Mouse (Mus musculus): ENCODE data around the gene Appbp2. TPM values are rescaled to one million over a fixed set of nuclear protein-coding genes. Genes with fewer than 3 reads are reported as not detected.

The Appbp2 gene
- polyA plus RNA-seq, 2 experiments = 30.4 to 48.0 TPM

DNA sequence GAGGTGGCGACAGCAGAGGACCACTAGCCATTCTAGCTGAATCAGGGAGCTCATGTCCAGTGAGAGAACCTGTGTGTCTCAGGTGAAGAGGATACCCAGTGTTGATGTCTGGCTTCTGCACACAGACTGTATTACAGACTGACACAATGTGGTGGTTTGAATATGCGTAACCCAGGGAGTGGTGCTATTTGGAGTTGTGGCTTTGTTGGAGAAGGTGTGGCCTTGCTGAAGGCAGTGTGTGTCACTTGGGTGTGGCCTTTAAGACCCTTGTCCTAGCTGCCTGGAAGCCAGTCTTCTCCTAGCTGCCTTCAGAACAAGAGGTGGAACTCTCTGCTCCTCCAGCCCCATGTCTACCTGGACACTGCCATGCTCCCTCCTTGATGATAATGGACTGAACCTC lies 13.2 kb upstream of the Appbp2 start:
- H3K4me3 ChIP-seq (replicated peaks; ENCODE audit: low read length) = no peak overlapping the region
- H3K9ac ChIP-seq (ENCODE audit: low read depth, low read length, severe bottlenecking) = no peak overlapping the region
- no peaks in the 10 kb centered on the region for H3K36me3 ChIP-seq (ENCODE audit: control insufficient read depth, insufficient read depth, low read length)
- H3K27me3 ChIP-seq (ENCODE audit: control insufficient read depth, insufficient read depth, low read length) = no peaks in the 10 kb centered on the region
- no peak overlapping the region for H3K4me2 ChIP-seq (replicated peaks; ENCODE audit: low read depth, low read length, severe bottlenecking)
- TF ChIP-seq POLR2A (IDR thresholded peaks at IDR 0.05; ENCODE audit: borderline replicate concordance, extremely low read depth, insufficient read depth, insufficient read length) = no peak
- no peak overlapping the region for H3K27ac ChIP-seq (replicated peaks; ENCODE audit: low read depth, low read length)
- ATAC-seq (ENCODE audit: low FRiP score, low read depth) = no peak
- 93% methylated on average over 2 of the region's 2 CpGs for WGBS
- DNase-seq (ENCODE audit: low spot score) = no peak
- H3K4me1 ChIP-seq (ENCODE audit: control insufficient read depth, insufficient read depth, low read length) = no peaks in the 10 kb centered on the region
- no peaks in the 10 kb centered on the region for H3K9me3 ChIP-seq (ENCODE audit: control insufficient read depth, low read length)

DNA sequence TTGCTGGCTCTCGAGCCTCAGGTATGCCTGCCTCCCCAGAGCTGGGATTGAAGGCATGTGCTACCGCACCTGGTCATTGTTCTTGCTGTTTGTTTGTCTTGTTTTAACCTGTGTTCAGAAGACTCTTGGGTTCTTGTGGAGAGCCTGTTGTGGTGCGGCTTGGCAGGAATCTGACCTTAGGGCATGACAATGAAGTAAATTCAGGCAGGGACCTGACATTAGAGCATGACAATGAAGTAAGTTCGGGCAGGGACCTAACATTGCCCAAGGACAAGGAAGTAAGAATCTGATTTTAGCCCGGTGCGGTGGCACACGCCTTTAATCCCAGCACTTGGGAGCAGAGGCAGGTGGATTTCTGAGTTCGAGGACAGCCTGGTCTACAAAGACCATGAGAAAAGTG lies 6.3 kb upstream of the Appbp2 start:
- TF ChIP-seq POLR2A (IDR thresholded peaks at IDR 0.05; ENCODE audit: borderline replicate concordance, extremely low read depth, insufficient read depth, insufficient read length) = no peak
- no peak overlapping the region for H3K9ac ChIP-seq (ENCODE audit: low read depth, low read length, severe bottlenecking)
- no peaks in the 10 kb centered on the region for H3K27me3 ChIP-seq (ENCODE audit: control insufficient read depth, insufficient read depth, low read length)
- 90% methylated on average over 8 of the region's 8 CpGs for WGBS
- no peak overlapping the region for H3K4me2 ChIP-seq (replicated peaks; ENCODE audit: low read depth, low read length, severe bottlenecking)
- ATAC-seq (ENCODE audit: low FRiP score, low read depth) (no peak), DNase-seq (ENCODE audit: low spot score) (no peak)
- no peak overlapping the region for H3K4me3 ChIP-seq (replicated peaks; ENCODE audit: low read length)
- no peaks in the 10 kb centered on the region for H3K36me3 ChIP-seq (ENCODE audit: control insufficient read depth, insufficient read depth, low read length)
- H3K27ac ChIP-seq (replicated peaks; ENCODE audit: low read depth, low read length) = no peak overlapping the region
- no peaks in the 10 kb centered on the region for H3K4me1 ChIP-seq (ENCODE audit: control insufficient read depth, insufficient read depth, low read length)
- H3K9me3 ChIP-seq (ENCODE audit: control insufficient read depth, low read length) = no peaks in the 10 kb centered on the region

GRCm38 (mm10) chr11:85240211-85240610 lies 5.3 kb upstream of the Appbp2 start:
- no peak overlapping the region for H3K4me2 ChIP-seq (replicated peaks; ENCODE audit: low read depth, low read length, severe bottlenecking)
- TF ChIP-seq POLR2A (IDR thresholded peaks at IDR 0.05; ENCODE audit: borderline replicate concordance, extremely low read depth, insufficient read depth, insufficient read length) = no peak
- WGBS = 91% methylated on average over 3 of the region's 3 CpGs
- H3K9ac ChIP-seq (ENCODE audit: low read depth, low read length, severe bottlenecking) = no peak overlapping the region
- H3K27me3 ChIP-seq (ENCODE audit: control insufficient read depth, insufficient read depth, low read length) = no peaks in the 10 kb centered on the region
- no peaks in the 10 kb centered on the region for H3K9me3 ChIP-seq (ENCODE audit: control insufficient read depth, low read length)
- peaks cover 3% of the 10 kb centered on the region; the same call in 1 of the 2 replicates for H3K4me1 ChIP-seq (ENCODE audit: control insufficient read depth, insufficient read depth, low read length)
- no peak overlapping the region for H3K27ac ChIP-seq (replicated peaks; ENCODE audit: low read depth, low read length)
- DNase-seq (ENCODE audit: low spot score) = no peak
- H3K36me3 ChIP-seq (ENCODE audit: control insufficient read depth, insufficient read depth, low read length) = no peaks in the 10 kb centered on the region
- no peak for ATAC-seq (ENCODE audit: low FRiP score, low read depth)
- H3K4me3 ChIP-seq (replicated peaks; ENCODE audit: low read length) = no peak overlapping the region

DNA sequence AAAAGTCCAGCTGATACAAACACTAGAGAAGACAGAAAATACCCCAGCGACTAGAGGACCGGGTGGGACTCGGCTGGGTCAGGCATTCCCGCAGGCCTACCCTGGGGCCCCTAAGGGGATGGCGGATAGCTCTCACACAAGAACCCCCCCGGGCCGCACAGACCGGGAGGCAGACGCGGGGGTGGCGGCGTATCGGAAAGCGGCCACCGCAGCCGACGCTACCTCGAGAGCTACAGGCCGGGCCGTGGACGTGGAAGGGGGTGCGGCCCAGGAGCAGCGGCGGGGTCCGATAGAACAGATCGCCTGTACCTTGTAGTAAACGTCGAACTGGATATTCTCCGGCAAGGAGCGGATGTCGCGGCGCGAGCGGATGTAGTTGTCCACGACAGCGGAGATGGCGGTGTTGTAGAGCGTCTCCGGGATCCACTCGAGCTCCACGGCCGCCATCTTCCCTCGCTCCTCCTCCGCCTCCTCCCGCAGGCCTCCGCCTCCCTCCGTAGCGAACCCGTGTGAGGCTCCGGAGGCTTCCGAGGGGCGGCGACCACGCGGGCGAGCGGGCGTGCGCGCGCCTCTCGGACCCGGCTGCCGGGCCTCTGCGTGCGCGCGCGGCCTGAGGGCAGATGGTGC lies 454 bp downstream of the Appbp2 start:
- H3K4me2 ChIP-seq (replicated peaks; ENCODE audit: low read depth, low read length, severe bottlenecking) = peak overlapping the region; percentile 50
- H3K4me3 ChIP-seq (replicated peaks; ENCODE audit: low read length) = peak overlapping the region; percentile 88
- under 1% methylated on average over 51 of the region's 70 CpGs for WGBS
- peak; percentile 79 for DNase-seq (ENCODE audit: low spot score)
- H3K9ac ChIP-seq (ENCODE audit: low read depth, low read length, severe bottlenecking) = peak overlapping the region; percentile 88
- peak; percentile 94 for ATAC-seq (ENCODE audit: low FRiP score, low read depth)
- peak overlapping the region; percentile 99 for H3K27ac ChIP-seq (replicated peaks; ENCODE audit: low read depth, low read length)
- no peak for TF ChIP-seq POLR2A (IDR thresholded peaks at IDR 0.05; ENCODE audit: borderline replicate concordance, extremely low read depth, insufficient read depth, insufficient read length)
- no peaks in the 10 kb centered on the region for H3K9me3 ChIP-seq (ENCODE audit: control insufficient read depth, low read length)
- 0 out of 2 replicates have a peak, but pooled peaks cover 7% of the 10 kb centered on the region for H3K36me3 ChIP-seq (ENCODE audit: control insufficient read depth, insufficient read depth, low read length)
- H3K4me1 ChIP-seq (ENCODE audit: control insufficient read depth, insufficient read depth, low read length) = peaks cover 9% of the 10 kb centered on the region; the same call in 1 of the 2 replicates
- H3K27me3 ChIP-seq (ENCODE audit: control insufficient read depth, insufficient read depth, low read length) = no peaks in the 10 kb centered on the region

DNA sequence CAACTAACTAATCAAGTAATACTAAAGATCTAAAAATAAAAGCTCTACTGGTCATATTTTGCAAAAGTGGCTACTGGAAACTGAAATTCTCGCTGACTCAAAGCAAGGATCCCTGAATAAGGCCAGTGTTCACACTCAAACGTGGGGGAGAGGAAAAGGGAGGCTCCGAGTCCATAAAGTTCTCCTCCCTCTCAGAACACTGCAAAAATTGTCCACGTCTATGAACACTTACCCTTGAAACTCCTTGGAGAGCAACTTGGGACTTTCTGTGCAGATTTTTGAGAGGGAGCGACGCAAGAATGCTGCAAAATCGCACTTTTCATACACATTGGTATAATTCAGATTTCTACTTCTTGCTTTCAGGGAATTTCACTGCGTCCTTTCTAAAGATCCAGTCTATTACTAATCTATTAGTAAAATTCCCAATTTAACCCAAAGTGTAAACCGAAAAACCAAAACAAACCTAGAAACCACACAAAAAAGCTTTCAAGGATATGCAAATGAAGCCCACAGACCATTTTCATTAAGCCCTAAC lies 1.2 kb downstream of the Appbp2 start:
- ATAC-seq (ENCODE audit: low FRiP score, low read depth) = no peak
- Histone ChIP-seq H3K27ac (replicated peaks; ENCODE audit: low read depth, low read length) (peak overlapping the region; percentile 99), H3K9me3 (ENCODE audit: control insufficient read depth, low read length) (no peaks in the 10 kb centered on the region), H3K4me1 (ENCODE audit: control insufficient read depth, insufficient read depth, low read length) (peaks cover 9% of the 10 kb centered on the region; the same call in 1 of the 2 replicates), H3K36me3 (ENCODE audit: control insufficient read depth, insufficient read depth, low read length) (0 out of 2 replicates have a peak, but pooled peaks cover 7% of the 10 kb centered on the region), H3K9ac (ENCODE audit: low read depth, low read length, severe bottlenecking) (peak overlapping the region; percentile 88), H3K4me2 (replicated peaks; ENCODE audit: low read depth, low read length, severe bottlenecking) (peak overlapping the region; percentile 50), H3K4me3 (replicated peaks; ENCODE audit: low read length) (peak overlapping the region; percentile 88), H3K27me3 (ENCODE audit: control insufficient read depth, insufficient read depth, low read length) (no peaks in the 10 kb centered on the region)
- WGBS = 5% methylated on average over 9 of the region's 9 CpGs
- DNase-seq (ENCODE audit: low spot score) = peak; percentile 4
- TF ChIP-seq POLR2A (IDR thresholded peaks at IDR 0.05; ENCODE audit: borderline replicate concordance, extremely low read depth, insufficient read depth, insufficient read length) = no peak

Data from limb, embryonic 14.5 days (tissue).